Mouse (Mus musculus): Measurements from ENCODE around the gene Gucy2f. TPM values are rescaled to one million over a fixed set of nuclear protein-coding genes. Genes with fewer than 3 reads are reported as not detected.
A peak's percentile ranks its signal among the peaks of the same experiment; 100 is the strongest.

Gucy2f gene
- total and polyA plus RNA-seq, 3 experiments, result not detected

GRCm38 (mm10) chrX:142226542-142226941 lies 29.8 kb upstream of the Gucy2f start, which contains the start of gene Nxt2:
TSS of gene Nxt2 (plus strand) at chrX:142226770.
- peak within 1 kb of the TSS; percentile 24 to 44 (median 38) for H3K4me3 ChIP-seq (replicated peaks in 1 of 3; ENCODE audit: low read depth in 2 of 3, low read length in 2 of 3, poor library complexity in 1 of 3)
- H3K79me2 ChIP-seq (replicated peaks; ENCODE audit: control insufficient read depth, extremely low read depth, insufficient read depth, poor library complexity, severe bottlenecking), result no peaks in the 10 kb centered on the region
- dilution Hi-C loops (cut with MboI; ENCODE audit: extremely low pct_ligation_motif_present, extremely low pct_unique_long_range_greater_than_20kb, low sequenced_read_pairs) (no loop called here), in situ Hi-C loops (cut with MboI; ENCODE audit: low pct_ligation_motif_present, low pct_unique_long_range_greater_than_20kb, low sequenced_read_pairs) (no loop called here)
- H3K36me3 ChIP-seq (replicated peaks in 1 of 2; ENCODE audit: control insufficient read depth in 1 of 2, insufficient read depth in 1 of 2, low read length in 1 of 2), result no peaks in the 10 kb centered on the region
- no peaks in the 10 kb centered on the region for H3K27me3 ChIP-seq (replicated peaks)
- H3K9me3 ChIP-seq (replicated peaks; ENCODE audit: low read length), result no peaks in the 10 kb centered on the region
- DNase-seq (ENCODE audit: extremely low read depth), result peak; percentile 44
- no peak within 1 kb of the TSS; the same call in 1 of the 2 replicates for H3K4me2 ChIP-seq (ENCODE audit: insufficient read depth, low read depth, poor library complexity, severe bottlenecking)
- H3K9ac ChIP-seq (ENCODE audit: insufficient read depth, low read depth), result no peak within 1 kb of the TSS; the same call in 1 of the 2 replicates
- H3K27ac ChIP-seq (ENCODE audit: insufficient read depth, low read depth), result no peak within 1 kb of the TSS
- TF ChIP-seq NRF1 (IDR thresholded peaks at IDR 0.05; ENCODE audit: low read depth, low read length) (peak; percentile 58), MAZ (IDR thresholded peaks at IDR 0.05; ENCODE audit: low read depth, low read length) (no peak), ZNF384 (IDR thresholded peaks at IDR 0.05; ENCODE audit: low read depth, low read length) (peak; percentile 93), MAFK (IDR thresholded peaks at IDR 0.05; ENCODE audit: insufficient replicate concordance, low read length) (no peak)
- no peaks in the 10 kb centered on the region for H3K4me1 ChIP-seq (ENCODE audit: control insufficient read depth in 1 of 2, insufficient read depth in 2 of 2)

- H3K4me1 ChIP-seq (ENCODE audit: control insufficient read depth in 1 of 2, insufficient read depth in 2 of 2), result no peaks in the 10 kb centered on the region
- TF ChIP-seq CTCF (conservative IDR thresholded peaks at IDR 0.05 in 1 of 2, IDR thresholded peaks at IDR 0.05 in 1 of 2; ENCODE audit: low read depth in 2 of 2, low read length in 2 of 2) (peak; percentile 61 to 99), NELFE (IDR thresholded peaks at IDR 0.05; ENCODE audit: low read depth, low read length) (peak; percentile 44; the same call in 1 of the 2 replicates), ZC3H11A (IDR thresholded peaks at IDR 0.05; ENCODE audit: low read depth, low read length) (peak; percentile 8; the same call in 1 of the 2 replicates), SMC3 (IDR thresholded peaks at IDR 0.05; ENCODE audit: low read depth, low read length) (peak; percentile 76), EP300 (IDR thresholded peaks at IDR 0.05; ENCODE audit: low read length) (no peak), RAD21 (IDR thresholded peaks at IDR 0.05; ENCODE audit: low read depth, low read length) (peak; percentile 83), HCFC1 (IDR thresholded peaks at IDR 0.05; ENCODE audit: low read depth, low read length) (no peak)
- H3K9me3 ChIP-seq (replicated peaks; ENCODE audit: low read length), result no peaks in the 10 kb centered on the region
- H3K36me3 ChIP-seq (replicated peaks in 1 of 2; ENCODE audit: control insufficient read depth in 1 of 2, insufficient read depth in 1 of 2, low read length in 1 of 2), result no peaks in the 10 kb centered on the region
- H3K4me2 ChIP-seq (ENCODE audit: insufficient read depth, low read depth, poor library complexity, severe bottlenecking), result no peak overlapping the region
- no peak overlapping the region for H3K4me3 ChIP-seq (replicated peaks in 1 of 3; ENCODE audit: low read depth in 2 of 3, low read length in 2 of 3, poor library complexity in 1 of 3)
- no peaks in the 10 kb centered on the region for H3K27me3 ChIP-seq (replicated peaks)
- dilution Hi-C loops (cut with MboI; ENCODE audit: extremely low pct_ligation_motif_present, extremely low pct_unique_long_range_greater_than_20kb, low sequenced_read_pairs), result no loop called here
- peak; percentile 39 for DNase-seq (ENCODE audit: extremely low read depth)
- no peak overlapping the region for H3K9ac ChIP-seq (ENCODE audit: insufficient read depth, low read depth)
- in situ Hi-C loops (cut with MboI; ENCODE audit: low pct_ligation_motif_present, low pct_unique_long_range_greater_than_20kb, low sequenced_read_pairs), result loop anchor here (25.0 kb wide), 2 partner anchors 112 to 337 kb away; partner anchors contain the start of gene Kcne1l
- no peaks in the 10 kb centered on the region for H3K79me2 ChIP-seq (replicated peaks; ENCODE audit: control insufficient read depth, extremely low read depth, insufficient read depth, poor library complexity, severe bottlenecking)
- H3K27ac ChIP-seq (ENCODE audit: insufficient read depth, low read depth), result no peak overlapping the region
These were observed 3.6 kb upstream of the Gucy2f start for GRCm38 (mm10) chrX:142200295-142200694.

- Histone ChIP-seq H3K27me3 (replicated peaks) (no peaks in the 10 kb centered on the region), H3K27ac (ENCODE audit: insufficient read depth, low read depth) (no peak overlapping the region), H3K9me3 (replicated peaks; ENCODE audit: low read length) (no peaks in the 10 kb centered on the region), H3K4me3 (replicated peaks in 1 of 3; ENCODE audit: low read depth in 2 of 3, low read length in 2 of 3, poor library complexity in 1 of 3) (no peak overlapping the region), H3K4me1 (ENCODE audit: control insufficient read depth in 1 of 2, insufficient read depth in 2 of 2) (no peaks in the 10 kb centered on the region), H3K79me2 (replicated peaks; ENCODE audit: control insufficient read depth, extremely low read depth, insufficient read depth, poor library complexity, severe bottlenecking) (no peaks in the 10 kb centered on the region), H3K4me2 (ENCODE audit: insufficient read depth, low read depth, poor library complexity, severe bottlenecking) (no peak overlapping the region), H3K9ac (ENCODE audit: insufficient read depth, low read depth) (no peak overlapping the region), H3K36me3 (replicated peaks in 1 of 2; ENCODE audit: control insufficient read depth in 1 of 2, insufficient read depth in 1 of 2, low read length in 1 of 2) (no peaks in the 10 kb centered on the region)
- in situ Hi-C loops (cut with MboI; ENCODE audit: low pct_ligation_motif_present, low pct_unique_long_range_greater_than_20kb, low sequenced_read_pairs) (no loop called here), dilution Hi-C loops (cut with MboI; ENCODE audit: extremely low pct_ligation_motif_present, extremely low pct_unique_long_range_greater_than_20kb, low sequenced_read_pairs) (no loop called here)
- no peak for DNase-seq (ENCODE audit: extremely low read depth)
- TF ChIP-seq ZMIZ1 (IDR thresholded peaks at IDR 0.05; ENCODE audit: low read depth, low read length) (no peak), ZC3H11A (IDR thresholded peaks at IDR 0.05; ENCODE audit: low read depth, low read length) (no peak), ELF1 (IDR thresholded peaks at IDR 0.05; ENCODE audit: low read depth, low read length) (no peak), CHD1 (IDR thresholded peaks at IDR 0.05; ENCODE audit: low read depth, low read length) (no peak), KAT2A (IDR thresholded peaks at IDR 0.05; ENCODE audit: insufficient replicate concordance, low read length) (no peak)
These were observed 1.2 kb downstream of the Gucy2f start for GRCm38 (mm10) chrX:142195551-142195950.

All from CH12.LX (cell line).